Mouse (Mus musculus) embryonic facial prominence, embryonic 10.5 days (tissue): ENCODE measurements around the gene Hoxb4. TPM values are rescaled to one million over a fixed set of nuclear protein-coding genes. Genes with fewer than 3 reads are reported as not detected.
A peak's percentile ranks its signal among the peaks of the same experiment; 100 is the strongest.

Source experiments
- DNase-seq: peaks from one replicate; pipeline ENCODE4 v3.0.0-alpha.2; 2017; ENCODE audit warnings: low spot score
- H3K27ac ChIP-seq: fragments of 300-500 bp; sonication (generic); replicated peaks from 2 replicates; pipeline ENCODE4 v1.5.1; 2016; ENCODE audit warnings: mild to moderate bottlenecking
- H3K27me3 ChIP-seq: fragments of 300-500 bp; sonication (generic); replicated peaks from 2 replicates; pipeline ENCODE4 v1.6.1; 2016; ENCODE audit warnings: low read depth, mild to moderate bottlenecking; ENCODE audit not compliant: poor library complexity, severe bottlenecking
- H3K36me3 ChIP-seq: fragments of 300-500 bp; sonication (generic); replicated peaks from 2 replicates; pipeline ENCODE4 v1.6.1; 2016; ENCODE audit warnings: mild to moderate bottlenecking, moderate library complexity
- H3K4me1 ChIP-seq: fragments of 300-500 bp; sonication (generic); 2 replicates; pipeline ENCODE4 v1.6.1; 2016
- H3K4me3 ChIP-seq: fragments of 300-500 bp; sonication (generic); 2 replicates; pipeline ENCODE4 v1.5.1; 2016; ENCODE audit warnings: mild to moderate bottlenecking, moderate library complexity
- H3K9me3 ChIP-seq: fragments of 300-500 bp; sonication (generic); 2 replicates; pipeline ENCODE4 v1.6.1; 2016; ENCODE audit warnings: mild to moderate bottlenecking
- WGBS: fragments of 180-500 bp; shearing (Covaris S2); methylation state at CpG from one replicate; pipeline ENCODE4 v1.1.7; 2016; 5-methylcytosine and 5-hydroxymethylcytosine counted together
- polyA plus RNA-seq: library from polyadenylated mRNA; unstranded; fragments of >200 nt; fragmentation: Nextera tagmentation; extraction: Ambion mirVana; gene quantifications from 2 replicates; pipeline ENCODE4 v1.2.1, GENCODE M21; 2016

Hoxb4 gene
- polyA plus RNA-seq, 1 experiment from 2014 or later: 0.09 TPM

DNA sequence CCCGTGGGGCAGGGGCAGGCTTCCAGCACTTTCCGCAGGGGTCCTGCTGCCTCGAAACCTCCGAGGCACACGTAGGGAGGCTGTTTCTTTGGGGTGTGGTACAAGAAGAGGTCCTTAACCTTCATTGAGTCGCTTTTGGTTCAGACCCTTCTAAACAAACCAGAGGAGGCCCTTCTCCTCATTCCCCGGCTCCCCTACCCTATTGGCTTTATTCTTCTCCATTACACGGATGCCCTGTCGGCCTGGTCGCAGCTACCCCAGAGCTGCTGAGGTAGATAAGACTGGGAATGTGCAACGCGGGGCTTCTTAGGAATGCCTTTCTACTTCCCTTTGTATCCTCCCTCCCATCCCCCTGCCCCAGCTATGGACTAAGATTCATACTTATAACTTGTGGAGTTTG lies 8.6 kb downstream of the Hoxb4 start:
- no peak overlapping the region for H3K27ac ChIP-seq
- H3K36me3 ChIP-seq: no peaks in the 10 kb centered on the region
- no peak for DNase-seq
- no peaks in the 10 kb centered on the region; the same call in 1 of the 2 replicates for H3K4me1 ChIP-seq
- 0 out of 2 replicates have a peak overlapping the region, but pooled peaks have one; percentile 32 for H3K4me3 ChIP-seq
- under 1% methylated on average over 12 of the region's 12 CpGs for WGBS
- H3K27me3 ChIP-seq: peaks cover 100% of the 10 kb centered on the region
- no peaks in the 10 kb centered on the region for H3K9me3 ChIP-seq

- peaks cover 100% of the 10 kb centered on the region for H3K27me3 ChIP-seq
- peaks cover 3% of the 10 kb centered on the region for H3K4me1 ChIP-seq
- no peaks in the 10 kb centered on the region for H3K9me3 ChIP-seq
- no peak overlapping the region for H3K27ac ChIP-seq
- DNase-seq: no peak
- H3K36me3 ChIP-seq: no peaks in the 10 kb centered on the region
- H3K4me3 ChIP-seq: no peak overlapping the region
- 1% methylated on average over 7 of the region's 7 CpGs for WGBS
Observed at GRCm38 (mm10) chr11:96327122-96327521, 9.1 kb downstream of the Hoxb4 start.

DNA sequence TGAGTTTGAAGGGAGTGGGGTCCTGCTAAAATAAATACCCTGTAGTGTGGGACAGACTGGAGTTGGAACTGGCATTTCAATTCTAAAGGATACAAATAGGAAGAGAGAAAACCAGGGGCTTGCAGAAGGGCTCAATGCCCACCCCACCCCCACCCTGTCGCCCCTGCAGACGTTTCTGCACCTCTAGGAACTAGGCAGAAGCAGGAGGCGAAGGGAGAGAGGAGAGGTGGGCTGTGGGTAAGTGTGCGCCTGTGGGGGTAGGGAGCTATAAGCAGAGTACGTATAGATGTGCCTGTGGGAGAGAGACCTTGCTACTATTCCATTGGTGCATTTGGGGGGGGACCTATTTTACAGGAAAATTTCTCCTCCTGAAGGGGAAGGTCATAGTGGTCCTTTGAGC lies 9.7 kb downstream of the Hoxb4 start:
- H3K4me1 ChIP-seq: peaks cover 9% of the 10 kb centered on the region
- DNase-seq: no peak
- no peaks in the 10 kb centered on the region for H3K9me3 ChIP-seq
- WGBS: 2% methylated on average over 5 of the region's 5 CpGs
- H3K27me3 ChIP-seq: peaks cover 100% of the 10 kb centered on the region
- 0 out of 2 replicates have a peak overlapping the region, but pooled peaks have one; percentile 1 for H3K4me3 ChIP-seq
- H3K36me3 ChIP-seq: no peaks in the 10 kb centered on the region
- H3K27ac ChIP-seq: no peak overlapping the region

- Histone ChIP-seq H3K27me3 (peaks cover 100% of the 10 kb centered on the region), H3K9me3 (no peaks in the 10 kb centered on the region), H3K27ac (no peak overlapping the region), H3K4me1 (peaks cover 16% of the 10 kb centered on the region), H3K36me3 (no peaks in the 10 kb centered on the region), H3K4me3 (no peak overlapping the region)
- no peak for DNase-seq
- WGBS: 7% methylated on average over 8 of the region's 8 CpGs
Observed at GRCm38 (mm10) chr11:96328605-96329004, 10.5 kb downstream of the Hoxb4 start.

GRCm38 (mm10) chr11:96332105-96332504 lies 14.0 kb downstream of the Hoxb4 start:
- Histone ChIP-seq H3K27ac (no peak overlapping the region), H3K4me1 (peaks cover 16% of the 10 kb centered on the region), H3K9me3 (no peaks in the 10 kb centered on the region), H3K27me3 (peaks cover 100% of the 10 kb centered on the region), H3K4me3 (peak overlapping the region; percentile 53), H3K36me3 (no peaks in the 10 kb centered on the region)
- under 1% methylated on average over 8 of the region's 8 CpGs for WGBS
- no peak for DNase-seq

GRCm38 (mm10) chr11:96332618-96333032 lies 14.6 kb downstream of the Hoxb4 start:
- WGBS: under 1% methylated on average over 35 of the region's 35 CpGs
- Histone ChIP-seq H3K27ac (peak overlapping the region; percentile 75), H3K4me3 (peak overlapping the region; percentile 53), H3K27me3 (peaks cover 100% of the 10 kb centered on the region), H3K9me3 (no peaks in the 10 kb centered on the region), H3K36me3 (no peaks in the 10 kb centered on the region), H3K4me1 (peaks cover 16% of the 10 kb centered on the region)
- DNase-seq: peak; percentile 75

- H3K4me1 ChIP-seq: peaks cover 16% of the 10 kb centered on the region
Observed at GRCm38 (mm10) chr11:96333241-96334001, 15.4 kb downstream of the Hoxb4 start.

GRCm38 (mm10) chr11:96334002-96334364 lies 15.9 kb downstream of the Hoxb4 start:
- DNase-seq: no peak
- H3K27me3 ChIP-seq: peaks cover 100% of the 10 kb centered on the region
- H3K4me3 ChIP-seq: peak overlapping the region; percentile 53; the same call in 1 of the 2 replicates
- peaks cover 16% of the 10 kb centered on the region for H3K4me1 ChIP-seq
- H3K36me3 ChIP-seq: no peaks in the 10 kb centered on the region
- no peak overlapping the region for H3K27ac ChIP-seq
- H3K9me3 ChIP-seq: no peaks in the 10 kb centered on the region
- WGBS: 2% methylated on average over 2 of the region's 2 CpGs

More at GRCm38 (mm10) chr11:96333241-96334001, 15.4 kb downstream of the Hoxb4 start:
- WGBS: 2% methylated on average over 17 of the region's 17 CpGs
- peaks cover 100% of the 10 kb centered on the region for H3K27me3 ChIP-seq
- peak overlapping the region; percentile 75; the same call in 1 of the 2 replicates for H3K27ac ChIP-seq
- no peak for DNase-seq
- H3K9me3 ChIP-seq: no peaks in the 10 kb centered on the region
- H3K36me3 ChIP-seq: no peaks in the 10 kb centered on the region
- H3K4me3 ChIP-seq: peak overlapping the region; percentile 53

DNA sequence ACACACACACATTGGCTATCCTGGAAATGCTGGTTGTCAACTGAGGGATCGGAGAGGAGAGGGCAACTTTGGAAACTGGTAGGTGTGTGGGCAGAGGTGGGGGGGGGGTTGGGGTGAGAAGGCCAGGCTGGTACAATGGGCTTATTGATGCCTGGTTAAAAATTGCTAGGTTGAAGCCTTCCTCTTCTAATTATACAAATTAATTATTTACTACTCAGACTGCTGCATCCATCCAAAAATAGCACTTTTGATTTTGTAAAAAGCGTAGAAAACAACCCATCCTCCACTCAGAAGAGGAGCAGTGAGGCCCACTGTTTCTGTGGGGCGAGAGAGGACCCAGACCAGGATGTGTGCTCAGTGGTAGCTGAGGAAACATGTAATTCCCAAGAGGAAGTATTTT lies 16.9 kb downstream of the Hoxb4 start:
- H3K4me1 ChIP-seq: peaks cover 16% of the 10 kb centered on the region
- no peak for DNase-seq
- no peaks in the 10 kb centered on the region for H3K36me3 ChIP-seq
- no peaks in the 10 kb centered on the region for H3K9me3 ChIP-seq
- no peak overlapping the region for H3K27ac ChIP-seq
- 21% methylated on average over 3 of the region's 3 CpGs for WGBS
- H3K4me3 ChIP-seq: peak overlapping the region; percentile 16; the same call in 1 of the 2 replicates
- peaks cover 100% of the 10 kb centered on the region for H3K27me3 ChIP-seq

GRCm38 (mm10) chr11:96336597-96336996 lies 18.5 kb downstream of the Hoxb4 start:
- Histone ChIP-seq H3K27me3 (peaks cover 100% of the 10 kb centered on the region), H3K4me3 (0 out of 2 replicates have a peak overlapping the region, but pooled peaks have one; percentile 1), H3K9me3 (no peaks in the 10 kb centered on the region), H3K36me3 (no peaks in the 10 kb centered on the region), H3K27ac (no peak overlapping the region), H3K4me1 (peaks cover 19% of the 10 kb centered on the region)
- WGBS: 0% methylated on average over 2 of the region's 2 CpGs
- no peak for DNase-seq

DNA sequence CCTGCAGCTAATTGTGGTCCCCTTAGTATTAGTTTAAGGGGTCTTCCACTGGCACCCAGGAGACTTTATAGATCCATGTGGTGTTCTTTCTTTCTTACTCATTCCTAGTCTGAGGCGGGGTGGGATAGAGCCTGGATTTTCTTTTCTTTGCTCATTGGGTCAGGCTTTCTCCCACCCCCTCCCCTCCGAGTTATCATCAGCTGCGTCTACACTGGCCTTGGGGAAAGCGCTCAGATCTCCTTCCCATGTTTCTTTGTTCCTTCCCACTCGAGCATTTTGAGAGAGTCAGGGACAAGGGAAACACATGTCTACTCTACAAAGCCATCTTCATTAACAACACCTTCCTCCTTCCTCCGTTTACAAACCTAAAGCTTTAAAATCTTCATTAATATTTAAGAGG lies 19.0 kb downstream of the Hoxb4 start:
- H3K27ac ChIP-seq: no peak overlapping the region
- 0 out of 2 replicates have a peak overlapping the region, but pooled peaks have one; percentile 1 for H3K4me3 ChIP-seq
- H3K36me3 ChIP-seq: no peaks in the 10 kb centered on the region
- WGBS: under 1% methylated on average over 6 of the region's 6 CpGs
- peaks cover 18% of the 10 kb centered on the region for H3K4me1 ChIP-seq
- no peaks in the 10 kb centered on the region for H3K9me3 ChIP-seq
- peaks cover 100% of the 10 kb centered on the region for H3K27me3 ChIP-seq
- DNase-seq: no peak

GRCm38 (mm10) chr11:96338957-96339855 lies 21.1 kb downstream of the Hoxb4 start:
- Histone ChIP-seq H3K4me1 (peaks cover 4% of the 10 kb centered on the region; the same call in 1 of the 2 replicates), H3K27ac (no peak overlapping the region), H3K9me3 (no peaks in the 10 kb centered on the region), H3K27me3 (peaks cover 100% of the 10 kb centered on the region), H3K36me3 (no peaks in the 10 kb centered on the region), H3K4me3 (peak overlapping the region; percentile 49)
- no peak for DNase-seq
- WGBS: 10% methylated on average over 7 of the region's 7 CpGs
